Mouse (Mus musculus): ENCODE results near the gene Rnase10. TPM values are rescaled to one million over a fixed set of nuclear protein-coding genes. Genes with fewer than 3 reads are reported as not detected.
"Not testable (repeated sequence)": the region's sequence is repeated elsewhere in the genome, so short reads cannot be mapped to it uniquely, and the experiment has no call there.

Gene Rnase10
- total RNA-seq (2021): not detected
- long read RNA-seq, experiment 1: 0 reads
- long read RNA-seq, experiment 2: 0 reads

DNA sequence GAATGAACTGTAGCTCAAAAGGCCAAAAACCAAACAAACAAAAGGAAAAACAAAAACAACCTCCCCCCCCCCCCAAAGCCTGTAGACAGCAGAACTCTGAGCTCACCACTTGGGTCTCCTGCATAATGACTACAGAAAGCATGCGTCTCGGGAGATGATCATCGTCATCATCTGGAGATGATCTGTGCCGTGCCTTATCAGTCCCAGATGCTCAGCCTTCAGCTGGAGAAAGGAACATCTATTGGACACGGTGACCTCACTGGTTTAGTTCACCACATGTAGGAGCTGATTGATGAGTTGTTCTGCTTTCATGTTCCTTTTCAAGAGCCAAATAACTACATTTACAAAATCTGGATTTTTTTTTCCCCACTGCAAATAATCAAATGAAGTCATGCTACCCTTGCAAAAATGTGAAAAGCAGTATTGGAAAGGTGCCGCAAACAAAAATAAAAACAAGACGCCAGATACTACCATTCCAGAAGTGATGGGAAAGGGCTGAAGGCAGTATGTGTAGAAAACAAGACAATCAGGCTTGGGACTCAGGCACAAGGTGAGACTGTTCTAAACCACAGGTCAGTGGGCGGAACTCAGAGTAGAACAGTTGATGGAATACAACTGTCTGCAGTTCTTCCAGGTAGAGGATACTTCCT, at the start of gene Rnase10:
Rnase10 (plus strand) TSS at position 600 of the 650 bp plus-strand sequence.
- intact Hi-C loops (cut with DNase I): no loop called here
- DNase-seq: no peak

DNA sequence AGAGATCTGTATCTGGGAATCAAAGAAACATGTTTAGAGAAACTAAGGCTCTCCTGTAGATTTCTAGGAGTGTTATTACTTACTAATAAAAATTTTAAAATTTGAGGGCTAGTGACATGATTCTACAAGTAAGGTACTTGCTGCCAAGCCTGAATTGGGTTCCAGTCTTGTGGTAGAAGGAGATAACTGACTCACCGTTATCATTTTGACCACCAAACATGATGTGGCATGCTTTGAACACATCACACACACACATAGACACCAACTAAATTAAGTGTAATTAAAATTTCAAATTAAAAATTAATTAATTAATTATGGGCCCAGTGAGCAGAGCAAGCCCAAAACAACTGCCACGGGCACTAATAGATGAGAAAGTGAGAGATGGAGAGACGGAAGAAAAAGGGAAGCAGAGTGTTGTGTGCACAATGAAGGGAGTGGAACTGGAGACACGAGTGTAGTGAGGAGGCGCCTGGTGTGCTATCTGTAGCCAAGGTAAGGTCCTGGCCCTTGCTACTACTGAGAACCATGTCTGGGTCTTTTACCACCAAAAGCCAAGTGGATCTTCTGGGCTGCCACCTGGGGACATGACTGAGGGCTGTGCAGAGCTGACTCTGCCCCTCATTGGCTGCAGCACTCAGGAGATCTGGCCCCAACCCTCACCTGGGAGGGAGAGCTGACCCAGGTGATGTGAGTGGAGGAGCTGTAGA, 49.1 kb upstream of the Rnase10 start:
- DNase-seq; intact Hi-C loops (cut with DNase I): not testable (repeated sequence)

DNA sequence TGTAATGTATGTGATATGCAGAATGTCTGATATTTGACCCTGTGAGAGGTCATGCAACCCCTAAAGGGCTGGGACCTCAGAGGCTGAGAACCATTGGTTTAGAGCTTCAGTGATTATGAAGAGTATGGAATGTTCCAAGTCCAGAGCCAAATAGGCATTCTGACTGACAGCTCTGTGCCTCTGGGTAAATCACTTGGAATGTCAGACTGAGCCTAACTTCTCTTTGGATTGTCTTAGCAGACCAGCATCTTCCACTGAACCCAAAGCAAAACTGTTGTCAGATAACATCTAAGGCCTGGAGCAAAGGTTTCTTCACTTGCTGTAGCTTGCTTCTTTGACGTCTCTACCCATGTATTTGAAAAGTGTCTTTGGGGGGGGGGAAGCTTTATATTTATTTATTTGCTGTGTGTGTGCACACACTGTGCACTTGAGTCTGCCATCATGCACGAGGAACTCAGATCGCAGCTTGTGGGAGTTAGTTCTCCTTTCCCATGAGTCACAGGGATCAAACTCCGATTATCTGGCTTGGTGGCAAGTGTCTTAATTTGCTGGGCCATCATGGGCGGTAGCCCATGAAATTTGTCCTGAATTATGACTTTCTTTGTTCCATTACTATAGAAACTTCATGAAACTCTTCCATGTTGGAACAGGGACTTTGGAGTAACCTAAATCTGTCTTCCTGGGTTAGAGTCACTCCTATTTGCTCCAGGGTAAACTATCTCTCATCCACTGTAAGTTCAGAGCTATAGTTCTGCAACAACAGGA, 39.2 kb upstream of the Rnase10 start:
- intact Hi-C loops (cut with DNase I): no loop called here
- no peak for DNase-seq

GRCm38 (mm10) chr14:50969041-50969440, 38.5 kb upstream of the Rnase10 start:
- intact Hi-C loops (cut with DNase I): no loop called here
- no peak for DNase-seq

GRCm38 (mm10) chr14:50969558-50970544, 37.7 kb upstream of the Rnase10 start:
- intact Hi-C loops (cut with DNase I): no loop called here

GRCm38 (mm10) chr14:50970822-50971221, 36.7 kb upstream of the Rnase10 start:
- DNase-seq: no peak
- intact Hi-C loops (cut with DNase I): no loop called here

More at GRCm38 (mm10) chr14:50969558-50970544, 37.7 kb upstream of the Rnase10 start:
- DNase-seq: peak in 1 of 2 experiments; percentile 15

GRCm38 (mm10) chr14:50973054-50973453, 34.5 kb upstream of the Rnase10 start:
- intact Hi-C loops (cut with DNase I); DNase-seq: not testable (repeated sequence)

DNA sequence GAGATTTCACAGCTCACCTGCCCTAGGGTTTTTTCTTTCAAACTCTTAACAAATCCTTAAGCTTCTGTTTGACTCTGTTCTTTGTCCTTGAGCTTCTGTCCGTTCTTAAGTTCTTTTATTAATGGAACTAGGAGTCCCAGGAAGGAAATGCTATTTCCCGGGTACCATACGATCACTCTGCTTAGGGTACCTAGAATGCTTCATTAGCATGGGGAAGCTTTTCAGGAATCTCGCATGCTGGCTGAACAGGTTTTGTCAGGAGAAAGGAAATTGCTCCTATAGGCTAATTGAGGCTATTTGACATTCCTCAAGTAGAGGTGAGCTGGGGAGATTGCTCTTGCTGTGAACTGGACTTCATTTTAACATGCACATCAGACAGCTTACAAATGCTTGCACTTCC, 33.9 kb upstream of the Rnase10 start:
- no peak for DNase-seq
- intact Hi-C loops (cut with DNase I): no loop called here

DNA sequence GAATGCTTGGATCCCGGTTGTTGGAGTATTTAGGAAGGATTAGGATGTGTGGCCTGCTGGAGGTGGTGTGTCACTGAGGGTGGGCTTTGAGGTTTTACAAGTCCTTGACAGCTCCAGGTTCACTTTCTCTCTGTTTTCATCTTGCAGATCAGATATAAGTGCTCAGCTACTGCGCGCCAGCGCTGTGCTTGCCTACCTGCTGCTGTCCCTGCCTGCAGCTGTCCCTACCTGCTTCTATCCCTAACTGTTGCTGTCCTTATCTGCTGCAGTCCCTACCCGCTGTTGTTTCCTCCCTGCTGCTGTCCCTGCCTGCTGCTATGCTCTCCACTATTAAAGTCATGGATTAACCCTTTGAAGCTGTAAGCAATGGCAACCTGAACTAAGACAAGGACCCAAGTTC, 32.5 kb upstream of the Rnase10 start:
- intact Hi-C loops (cut with DNase I): no loop called here
- no peak for DNase-seq

DNA sequence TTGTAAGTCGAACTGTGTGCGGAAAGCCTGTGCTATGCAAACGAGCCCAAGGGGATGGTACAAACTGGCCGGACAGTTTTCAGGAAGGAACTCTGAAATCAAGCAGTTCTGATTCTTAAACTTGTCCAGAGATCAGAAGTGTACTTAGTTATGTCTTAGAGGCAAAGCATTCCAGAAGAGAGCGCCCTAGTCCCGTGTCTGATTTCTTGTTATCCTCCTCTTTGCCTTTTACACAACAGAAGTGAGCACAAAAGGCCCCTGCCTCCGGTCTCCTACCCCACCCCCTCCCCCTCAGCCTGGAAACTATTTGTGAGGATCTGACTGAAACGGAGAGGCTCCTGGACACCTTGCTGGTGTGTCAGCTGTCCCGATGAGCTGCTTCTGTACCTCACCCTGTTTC, 30.9 kb upstream of the Rnase10 start:
- intact Hi-C loops (cut with DNase I): no loop called here
- no peak for DNase-seq

- DNase-seq; intact Hi-C loops (cut with DNase I): not testable (repeated sequence)
These were observed 29.1 kb upstream of the Rnase10 start for GRCm38 (mm10) chr14:50978451-50978850.

- DNase-seq: no peak
- intact Hi-C loops (cut with DNase I): no loop called here
These were observed 27.9 kb upstream of the Rnase10 start for GRCm38 (mm10) chr14:50979631-50980030.

DNA sequence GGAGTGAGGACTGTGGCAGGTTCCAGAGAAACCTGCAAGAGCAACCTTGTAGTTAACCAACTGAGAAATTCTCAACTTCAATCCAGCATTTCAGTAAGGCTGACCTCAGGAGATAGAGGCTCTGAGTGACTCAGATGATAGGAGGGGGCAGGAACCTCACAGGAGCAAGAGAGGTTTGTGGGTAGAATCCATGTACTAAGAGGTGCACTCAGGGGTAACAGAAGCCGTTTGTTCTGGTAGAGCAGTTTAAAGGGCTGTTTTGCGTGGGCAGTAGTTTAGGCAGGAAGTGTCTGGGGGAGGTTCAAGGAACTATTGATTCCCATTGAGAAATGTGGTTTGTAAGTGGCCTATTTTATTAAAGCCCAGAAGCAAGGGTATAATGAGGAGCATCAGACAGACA, 26.3 kb upstream of the Rnase10 start:
- DNase-seq: no peak
- intact Hi-C loops (cut with DNase I): no loop called here

- intact Hi-C loops (cut with DNase I): no loop called here
- no peak for DNase-seq
These were observed 25.7 kb upstream of the Rnase10 start for GRCm38 (mm10) chr14:50981837-50982236.

DNA sequence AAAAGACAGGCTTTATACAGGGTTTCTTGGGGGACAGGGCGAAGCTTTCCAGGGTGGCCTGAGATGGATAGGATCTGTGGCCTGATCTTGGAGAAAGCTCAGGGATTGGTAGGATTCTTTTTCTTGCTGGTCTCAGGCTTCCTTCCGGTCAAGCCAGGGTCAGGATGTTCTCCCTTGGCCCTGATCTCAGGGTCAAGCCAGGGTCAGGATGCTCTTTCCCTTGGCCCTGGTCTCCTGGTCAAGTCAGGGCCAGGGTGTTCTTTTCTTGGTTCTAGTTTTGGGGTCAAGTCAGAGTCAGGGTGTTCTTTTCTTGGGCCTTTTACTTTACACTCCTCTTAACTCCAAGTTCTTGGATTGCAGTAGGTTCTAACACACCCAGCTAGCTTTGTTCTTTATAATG, 19.9 kb upstream of the Rnase10 start:
- DNase-seq: no peak

DNA sequence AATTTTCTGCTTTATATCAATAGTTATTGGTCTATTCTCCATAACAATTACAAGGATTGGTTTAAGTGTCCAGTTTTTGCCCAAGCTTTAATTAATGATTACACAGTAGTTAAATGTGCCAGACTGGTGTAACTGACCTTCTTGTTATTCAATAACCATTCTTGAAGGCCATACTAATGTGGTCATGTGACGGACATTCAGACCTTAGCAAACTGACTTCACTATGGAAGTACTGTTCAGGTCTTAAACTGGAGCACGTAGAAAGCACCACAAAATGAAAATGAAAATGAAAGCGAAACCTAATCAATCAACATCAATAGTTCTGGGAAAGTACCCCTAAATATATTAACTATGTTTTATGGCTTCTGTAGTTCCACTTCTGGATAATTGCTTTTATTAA, 16.5 kb upstream of the Rnase10 start:
- intact Hi-C loops (cut with DNase I): no loop called here
- no peak for DNase-seq

More for the DNA sequence above, 19.9 kb upstream of the Rnase10 start:
- intact Hi-C loops (cut with DNase I): no loop called here

- intact Hi-C loops (cut with DNase I): no loop called here
- no peak for DNase-seq
These were observed 10.5 kb upstream of the Rnase10 start for GRCm38 (mm10) chr14:50997088-50997487.

DNA sequence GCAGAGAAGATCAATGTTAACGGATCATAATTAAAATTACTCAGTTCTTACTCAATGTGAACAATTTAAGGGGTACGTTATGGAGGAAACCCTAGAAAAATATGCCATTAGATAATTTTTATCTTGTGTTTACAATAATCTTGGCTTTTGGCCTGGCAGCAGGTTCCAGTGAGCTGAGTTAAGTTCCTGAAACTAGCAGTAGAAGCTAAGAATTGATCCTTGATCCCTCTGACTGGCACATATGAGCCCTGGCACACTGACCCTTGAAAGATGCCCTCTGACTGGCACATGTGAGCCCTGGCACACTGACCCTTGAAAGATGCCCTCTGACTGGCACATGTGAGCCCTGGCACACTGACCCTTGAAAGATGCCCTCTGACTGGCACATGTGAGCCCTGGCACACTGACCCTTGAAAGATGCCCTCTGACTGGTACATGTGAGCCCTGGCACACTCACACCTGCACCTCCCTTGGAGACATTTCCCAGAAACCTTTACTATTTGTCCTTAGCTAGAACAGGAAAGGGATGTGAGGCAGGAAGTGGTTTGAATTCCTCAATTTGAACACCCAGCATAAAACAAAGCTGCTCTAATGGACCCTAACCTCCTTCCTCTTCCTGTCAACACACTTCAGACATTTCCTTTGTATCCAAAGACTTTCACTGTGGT, 9.4 kb upstream of the Rnase10 start:
- intact Hi-C loops (cut with DNase I): no loop called here
- no peak for DNase-seq

GRCm38 (mm10) chr14:51007914-51008713, 563 bp downstream of the Rnase10 start:
- intact Hi-C loops (cut with DNase I): no loop called here
- DNase-seq: peak; percentile 58 to 60
